Mouse (Mus musculus) mouse trophoblast stem cell (cell line): ENCODE results near the gene Ctsr.
"Not testable (repeated sequence)": the region's sequence is repeated elsewhere in the genome, so short reads cannot be mapped to it uniquely, and the experiment has no call there.

ENCODE experiments used
- in situ Hi-C, 2 experiments: fragments of 300-500 bp; cut with MseI, MboI; formaldehyde crosslinking; loops; 2 replicates in 1 of 2; 3 replicates in 1 of 2; pipeline ENCODE4 v1.15.1; 2025

The Ctsr gene

DNA sequence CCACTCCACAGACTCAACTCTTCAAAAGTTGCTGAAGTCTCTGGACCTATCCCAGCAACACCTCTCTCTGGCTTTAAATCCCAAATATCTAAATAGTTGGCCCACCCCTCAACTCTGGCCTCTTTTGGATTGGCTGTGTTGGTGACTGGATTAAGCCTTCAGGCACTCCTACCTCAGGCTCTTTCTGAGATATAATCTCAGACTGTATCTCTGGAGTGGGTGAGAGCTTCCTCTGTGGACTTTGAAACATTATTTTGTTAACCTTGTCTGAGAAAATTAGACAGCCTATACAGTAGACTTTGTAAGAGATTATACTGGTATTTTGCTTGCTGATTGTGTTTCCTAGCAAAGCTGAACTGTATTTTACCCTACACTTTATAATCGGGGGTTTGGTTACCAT lies at the start of gene Ctsr:
TSS of gene Ctsr (minus strand) at position 101 of the 400 bp plus-strand sequence.
- in situ Hi-C loops = no loop called here

GRCm38 (mm10) chr13:61203310-61203709 lies 39.3 kb upstream of the Ctsr start, which contains the start of gene Cts6:
Gene Cts6 (minus strand): TSS chr13:61203410.
- in situ Hi-C loops = no loop called here

GRCm38 (mm10) chr13:61185151-61185933 lies 21.3 kb upstream of the Ctsr start:
- in situ Hi-C loops = not testable (repeated sequence)

DNA sequence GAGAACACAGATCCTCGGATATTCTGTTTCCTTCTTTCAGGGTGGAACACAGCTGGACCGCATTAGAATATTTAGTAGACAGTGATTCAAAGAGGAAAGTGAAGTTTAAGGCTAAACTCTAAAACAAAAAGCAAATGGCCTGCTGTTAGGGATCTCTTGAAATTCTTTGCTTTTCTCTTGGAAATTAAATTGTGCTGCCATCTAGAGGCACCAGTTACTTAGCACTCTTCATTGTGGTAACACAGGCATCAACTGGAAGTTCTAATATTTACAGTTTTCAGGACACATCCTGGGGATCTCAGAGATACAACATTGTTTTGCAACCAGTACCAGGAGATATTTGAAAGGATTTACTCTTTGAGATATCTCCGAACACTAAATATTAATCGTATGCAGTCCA lies 566 bp upstream of the Ctsr start:
- in situ Hi-C loops = no loop called here
